Mouse (Mus musculus) olfactory bulb, adult 2 months (tissue): ENCODE measurements around the gene Lrrtm3. TPM values are rescaled to one million over a fixed set of nuclear protein-coding genes. Genes with fewer than 3 reads are reported as not detected.
A peak's percentile ranks its signal among the peaks of the same experiment; 100 is the strongest.

Experiments used
- H3K27ac ChIP-seq: fragments of 200-500 bp; 2 replicates; pipeline ENCODE4 v1.5.1; 2012; ENCODE audit warnings: low read depth, low read length; ENCODE audit not compliant: insufficient read depth
- H3K4me1 ChIP-seq: fragments of 200-500 bp; 2 replicates; pipeline ENCODE4 v1.6.1; 2012; ENCODE audit warnings: low read length; ENCODE audit not compliant: control insufficient read depth, insufficient read depth
- H3K4me3 ChIP-seq: fragments of 200-500 bp; 2 replicates; pipeline ENCODE4 v1.5.1; 2012; ENCODE audit warnings: mild to moderate bottlenecking, low read depth, low read length, moderate library complexity; ENCODE audit not compliant: insufficient read depth
- CTCF ChIP-seq: fragments of 200-500 bp; IDR thresholded peaks from 2 replicates; pipeline ENCODE4 v1.5.1; 2012; ENCODE audit warnings: low read depth, mild to moderate bottlenecking, low read length, moderate library complexity; ENCODE audit not compliant: insufficient read depth
- POLR2A ChIP-seq: fragments of 200-500 bp; IDR thresholded peaks from 2 replicates; pipeline ENCODE4 v1.6.1; 2012; ENCODE audit warnings: mild to moderate bottlenecking, low read depth, low read length, moderate library complexity; ENCODE audit not compliant: insufficient read depth
- WGBS: fragments of 180-500 bp; shearing (Covaris S2); methylation state at CpG from one replicate; pipeline ENCODE4 v1.1.7; 2018; 5-methylcytosine and 5-hydroxymethylcytosine counted together
- polyA plus RNA-seq: library from polyadenylated mRNA; stranded (reverse); fragments of >200 nt; gene quantifications from 2 replicates; pipeline ENCODE4 v1.2.4, GENCODE M21; 2012; ENCODE audit warnings: low replicate concordance; ENCODE audit not compliant: missing spikeins, insufficient read depth, insufficient read length

Lrrtm3 gene
- polyA plus RNA-seq, 1 experiment: not detected

DNA sequence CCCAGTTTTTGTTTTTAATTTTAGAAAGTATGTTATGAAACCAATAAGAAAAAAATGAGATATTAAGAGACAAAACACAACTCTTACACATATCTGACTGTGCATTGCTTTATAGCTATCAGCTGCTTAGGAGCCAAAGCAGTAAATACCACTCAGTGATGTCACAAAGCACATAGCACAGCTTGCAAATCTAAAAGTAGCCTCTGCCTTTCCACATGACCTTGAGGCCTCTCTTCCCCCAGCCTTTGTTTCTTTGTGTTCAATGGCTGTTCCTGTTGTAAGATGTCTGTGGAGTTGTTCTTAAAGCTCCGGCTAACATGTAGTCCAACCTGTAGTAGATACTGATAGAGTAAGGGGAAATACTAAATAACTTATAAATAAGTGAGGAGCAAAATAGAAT is 69.7 kb downstream of the Lrrtm3 start:
- TF ChIP-seq CTCF: no peak
- TF ChIP-seq POLR2A: no peak
- WGBS: 89% methylated on average over 1 of the region's 1 CpGs
- Histone ChIP-seq H3K27ac (no peak overlapping the region), H3K4me3 (no peak overlapping the region), H3K4me1 (no peaks in the 10 kb centered on the region)

DNA sequence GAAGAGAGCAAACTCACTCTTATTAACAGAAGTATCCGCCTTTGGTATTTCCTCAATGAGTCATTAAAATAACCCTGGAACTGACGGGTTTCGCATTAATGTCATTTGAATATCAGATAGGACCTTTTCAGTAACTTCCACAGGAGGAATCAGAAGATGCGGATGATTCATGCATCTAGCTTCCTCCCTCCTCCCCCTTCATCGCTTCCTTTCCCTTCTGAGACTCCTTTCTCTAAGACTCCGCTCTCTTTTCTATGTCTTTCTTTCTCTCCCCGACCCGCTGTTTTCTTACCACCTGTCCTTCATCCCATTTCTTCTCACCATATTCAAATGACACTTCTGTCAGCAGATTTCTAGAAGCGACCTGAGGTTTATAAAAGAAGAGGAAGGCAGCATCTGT is 88.1 kb downstream of the Lrrtm3 start:
- Histone ChIP-seq H3K4me1 (no peaks in the 10 kb centered on the region), H3K4me3 (no peak overlapping the region), H3K27ac (no peak overlapping the region; the same call in 1 of the 2 replicates)
- TF ChIP-seq CTCF: no peak
- no peak for TF ChIP-seq POLR2A
- 55% methylated on average over 9 of the region's 9 CpGs for WGBS

DNA sequence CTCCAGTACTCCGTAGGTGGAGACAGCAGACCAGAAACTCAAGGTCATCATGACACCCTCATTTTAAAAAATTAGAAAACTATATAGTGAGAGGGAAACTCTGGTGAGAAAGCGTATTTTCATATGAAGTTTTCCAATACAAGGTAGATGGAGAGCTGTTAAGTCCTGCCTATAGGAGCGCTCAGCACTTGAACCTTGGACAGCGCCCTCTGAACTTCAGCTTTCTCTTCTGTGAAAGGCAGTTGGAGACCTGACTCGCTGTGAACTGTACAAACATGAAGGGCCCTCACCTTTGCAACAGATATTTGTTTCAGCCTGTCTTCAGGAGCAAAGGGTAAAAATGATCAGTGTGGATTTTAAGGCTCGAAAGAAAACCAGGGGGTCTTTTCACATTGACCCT is 88.5 kb downstream of the Lrrtm3 start:
- Histone ChIP-seq H3K4me1 (no peaks in the 10 kb centered on the region), H3K4me3 (no peak overlapping the region), H3K27ac (no peak overlapping the region)
- WGBS: 89% methylated on average over 6 of the region's 6 CpGs
- TF ChIP-seq CTCF: no peak
- TF ChIP-seq POLR2A: no peak

DNA sequence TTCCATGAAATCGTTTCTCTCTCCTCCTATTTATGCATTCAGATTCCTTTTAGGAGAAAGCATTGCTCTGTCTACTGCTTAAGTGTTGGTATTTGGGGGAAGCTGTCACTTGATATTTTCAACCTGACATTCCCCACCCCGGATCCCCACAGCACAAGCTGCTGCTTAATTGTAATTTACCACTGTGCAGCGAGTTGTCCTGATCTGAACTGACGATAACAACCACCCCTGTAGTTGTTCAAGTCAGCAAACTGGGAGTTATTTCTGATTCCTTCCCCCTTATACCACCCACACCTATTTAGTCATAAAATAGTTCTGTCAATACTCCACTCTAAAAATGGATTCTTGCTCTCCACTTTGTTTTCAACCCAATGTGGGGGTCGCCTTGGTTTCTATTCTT is 95.8 kb downstream of the Lrrtm3 start:
- H3K27ac ChIP-seq: peak overlapping the region; percentile 73; the same call in 1 of the 2 replicates
- WGBS: 33% methylated on average over 5 of the region's 5 CpGs
- no peak for TF ChIP-seq CTCF
- no peak for TF ChIP-seq POLR2A
- H3K4me1 ChIP-seq: no peaks in the 10 kb centered on the region
- H3K4me3 ChIP-seq: no peak overlapping the region

DNA sequence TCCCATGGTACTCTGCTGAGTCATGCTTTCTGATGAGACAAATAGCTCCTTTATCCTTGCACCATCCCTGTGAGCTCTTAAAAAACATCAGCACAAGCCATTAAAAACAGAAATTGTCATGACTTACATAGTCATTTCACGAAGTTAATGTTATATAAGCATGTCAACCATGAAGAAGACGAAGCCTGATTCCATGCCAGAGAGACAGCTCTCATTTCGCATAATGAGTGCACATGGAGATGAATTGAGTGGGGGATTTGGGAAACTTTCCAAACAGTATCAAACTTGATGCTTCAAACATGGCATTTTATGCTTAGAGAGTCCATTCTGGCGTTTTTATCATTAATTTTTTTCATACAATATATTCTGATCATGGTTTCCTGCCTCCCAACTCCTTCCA is 104.5 kb downstream of the Lrrtm3 start:
- Histone ChIP-seq H3K4me1 (no peaks in the 10 kb centered on the region), H3K4me3 (no peak overlapping the region), H3K27ac (no peak overlapping the region)
- TF ChIP-seq POLR2A (no peak), CTCF (no peak)
- 59% methylated on average over 4 of the region's 4 CpGs for WGBS

DNA sequence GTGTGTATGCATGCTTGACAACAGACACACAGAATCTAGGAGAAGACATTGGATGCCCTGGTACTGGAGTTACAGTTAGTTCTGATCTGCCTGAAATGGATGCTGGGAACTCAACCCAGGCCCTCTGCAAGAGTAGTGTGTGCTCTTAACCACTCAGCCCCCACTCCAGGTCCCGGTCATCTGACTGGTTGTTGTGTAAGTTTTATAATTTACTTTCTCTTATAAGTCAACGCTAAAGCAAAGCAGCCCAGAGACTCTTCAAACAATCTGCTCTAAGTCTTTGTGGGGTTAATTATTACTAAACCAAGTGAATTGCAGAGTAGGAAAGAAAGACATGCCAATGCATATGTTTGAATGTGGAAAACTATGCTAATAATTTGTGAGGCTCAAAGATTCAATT is 110.7 kb downstream of the Lrrtm3 start:
- TF ChIP-seq POLR2A (no peak), CTCF (no peak)
- WGBS: 77% methylated on average over 2 of the region's 2 CpGs

DNA sequence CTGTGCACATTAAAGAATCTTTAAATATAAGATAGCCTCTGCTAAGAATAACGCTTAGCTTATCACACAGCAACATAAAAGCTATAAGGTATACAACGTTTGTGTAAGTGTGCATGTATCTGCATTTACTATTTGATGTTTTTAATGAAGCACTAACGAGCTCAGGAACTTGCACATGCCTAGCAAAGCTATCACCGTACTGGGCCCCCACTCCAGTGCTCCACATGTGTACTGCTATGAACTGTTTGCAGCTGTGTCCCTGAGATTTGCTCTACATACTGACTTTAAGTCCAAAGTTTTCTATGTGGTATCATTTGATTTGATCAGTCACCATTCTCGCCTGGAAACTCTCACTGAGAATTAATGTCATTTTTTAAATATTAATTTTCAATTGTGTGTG is 111.1 kb downstream of the Lrrtm3 start:
- 68% methylated on average over 5 of the region's 5 CpGs for WGBS
- H3K27ac ChIP-seq: no peak overlapping the region
- TF ChIP-seq CTCF: no peak
- TF ChIP-seq POLR2A: no peak
- no peak overlapping the region for H3K4me3 ChIP-seq
- peaks cover 6% of the 10 kb centered on the region; the same call in 1 of the 2 replicates for H3K4me1 ChIP-seq

More for the DNA sequence above, 110.7 kb downstream of the Lrrtm3 start:
- no peak overlapping the region for H3K4me3 ChIP-seq
- peaks cover 6% of the 10 kb centered on the region; the same call in 1 of the 2 replicates for H3K4me1 ChIP-seq
- no peak overlapping the region for H3K27ac ChIP-seq

DNA sequence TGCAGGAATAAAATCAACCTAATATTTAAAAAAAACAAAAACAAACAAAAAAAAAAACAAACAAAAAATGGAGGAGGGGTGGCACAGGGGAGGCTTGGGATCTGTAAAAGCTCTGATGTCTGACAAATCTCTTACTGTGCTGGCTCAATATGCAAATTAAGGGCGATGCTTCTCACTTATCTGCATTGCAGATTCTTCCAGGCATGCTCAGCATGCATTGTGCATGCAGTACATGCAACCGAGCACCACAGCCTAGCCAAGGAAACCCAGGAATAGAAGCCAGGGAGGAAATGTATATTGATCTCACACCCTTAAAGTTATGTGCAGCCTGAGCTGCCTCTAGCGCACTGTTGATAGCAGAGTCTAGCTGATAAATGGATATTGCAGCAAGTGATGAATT is 111.5 kb downstream of the Lrrtm3 start:
- no peak overlapping the region for H3K27ac ChIP-seq
- WGBS: 37% methylated on average over 3 of the region's 3 CpGs
- H3K4me1 ChIP-seq: peaks cover 6% of the 10 kb centered on the region; the same call in 1 of the 2 replicates
- H3K4me3 ChIP-seq: no peak overlapping the region
- TF ChIP-seq CTCF: no peak
- no peak for TF ChIP-seq POLR2A

DNA sequence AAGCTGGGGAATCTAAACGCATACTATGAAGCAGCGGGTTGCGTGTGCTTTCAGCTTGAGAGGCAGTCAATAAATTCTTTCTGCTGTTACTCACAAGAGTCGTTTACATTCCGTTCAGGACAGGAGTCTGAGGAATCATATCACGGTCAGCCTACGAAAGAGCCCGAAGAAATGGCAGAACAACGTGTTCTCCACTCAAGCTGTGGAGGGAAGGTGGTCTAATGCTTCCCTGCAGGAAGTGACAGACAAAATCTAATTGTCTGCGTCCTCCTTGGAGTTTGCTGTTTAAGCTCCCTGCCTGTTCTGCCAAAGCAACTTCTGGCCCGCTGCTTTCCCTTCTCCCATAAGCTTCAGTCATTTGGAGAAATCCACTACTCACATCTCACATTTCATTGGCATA is 112.0 kb downstream of the Lrrtm3 start:
- TF ChIP-seq CTCF: no peak
- TF ChIP-seq POLR2A: no peak
- 29% methylated on average over 11 of the region's 11 CpGs for WGBS
- H3K27ac ChIP-seq: no peak overlapping the region
- H3K4me1 ChIP-seq: peaks cover 6% of the 10 kb centered on the region; the same call in 1 of the 2 replicates
- H3K4me3 ChIP-seq: no peak overlapping the region

DNA sequence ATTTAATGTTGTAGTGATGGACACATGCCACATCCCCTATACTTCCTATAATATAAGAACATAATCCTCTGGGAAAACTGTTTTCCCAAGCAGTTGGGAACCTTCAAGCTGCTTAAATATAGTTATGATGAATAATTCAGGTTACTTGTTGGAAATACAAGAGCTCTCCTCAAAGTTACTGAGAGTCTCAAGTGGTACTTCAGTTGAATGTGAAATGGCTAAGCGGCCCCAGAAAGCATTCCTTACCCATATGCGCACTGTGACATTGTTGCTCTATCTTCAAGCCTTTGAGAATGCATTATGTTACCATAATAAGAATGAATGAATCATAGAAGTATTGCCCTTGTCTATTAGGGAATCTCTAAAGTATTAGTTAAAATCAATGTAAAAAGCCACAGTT is 117.8 kb downstream of the Lrrtm3 start:
- no peak overlapping the region for H3K27ac ChIP-seq
- no peak overlapping the region for H3K4me3 ChIP-seq
- 96% methylated on average over 2 of the region's 2 CpGs for WGBS
- H3K4me1 ChIP-seq: no peaks in the 10 kb centered on the region
- TF ChIP-seq CTCF: no peak
- TF ChIP-seq POLR2A: no peak
